8 mouse cellular contexts compared by ENCODE assay signal in genomic region chr9:70202753-70203152, GRCm38 (mm10). TPM values are rescaled to one million over a fixed set of nuclear protein-coding genes. Genes with fewer than 3 reads are reported as not detected.
A peak's percentile ranks its signal among the peaks of the same experiment; 100 is the strongest.
DNase-seq lines count a peak whose midpoint lies in the region; ATAC-seq and TF ChIP-seq lines count a peak whose summit lies in the region.

No protein-coding gene starts in this region.

- peaks cover 11% of the 10 kb centered on the region for H3K4me1 ChIP-seq in forebrain, embryonic 10.5 days
- H3K4me1 ChIP-seq in forebrain, embryonic 15.5 days, result peaks cover 3% of the 10 kb centered on the region
- H3K4me1 ChIP-seq in small intestine, adult 2 months (ENCODE audit: control insufficient read depth, insufficient read depth, insufficient read length, low read length), result peaks cover 5% of the 10 kb centered on the region; the same call in 1 of the 2 replicates

- TF ChIP-seq POLR2A in small intestine, adult 2 months (IDR thresholded peaks at IDR 0.05; ENCODE audit: low read depth, low read length), result no peak

- H3K36me3 ChIP-seq in forebrain, embryonic 10.5 days (replicated peaks), result no peaks in the 10 kb centered on the region
- no peaks in the 10 kb centered on the region for H3K36me3 ChIP-seq in forebrain, embryonic 15.5 days
- no peaks in the 10 kb centered on the region for H3K36me3 ChIP-seq in small intestine, adult 2 months (ENCODE audit: control insufficient read depth, insufficient read depth, low read length)

- 65% methylated on average over 5 of the region's 5 CpGs for WGBS in forebrain, embryonic 10.5 days
- WGBS in forebrain, embryonic 15.5 days, result 70% methylated on average over 5 of the region's 5 CpGs
- 44% methylated on average over 5 of the region's 5 CpGs for WGBS in small intestine, adult 2 months

- H3K4me2 ChIP-seq in forebrain, embryonic 15.5 days (replicated peaks), result no peak overlapping the region

- TF ChIP-seq CTCF in small intestine, adult 2 months (IDR thresholded peaks at IDR 0.05; ENCODE audit: extremely low read depth, insufficient read length, insufficient replicate concordance, low read depth, low read length), result peak; percentile 85; the same call in 1 of the 2 replicates

- DNase-seq in forebrain, embryonic 10.5 days (ENCODE audit: extremely low spot score, low spot score), result peak; percentile 60
- DNase-seq in monocyte, adult 2 months (ENCODE audit: low read depth in 1 of 2, low spot score in 2 of 2), result peak; percentile 12 to 36
- DNase-seq in c-Kit-positive CD71-positive TER-119-negative erythroid progenitor cells, embryonic 14.5 days (ENCODE audit: low read depth), result peak; percentile 22
- peak; percentile 52 to 83 for DNase-seq in kidney, postnatal 36 days
- no peak for DNase-seq in layer of hippocampus, adult 18-20 months (ENCODE audit: low spot score in 2 of 2)

- no peak overlapping the region for H3K4me3 ChIP-seq in forebrain, embryonic 10.5 days
- no peak overlapping the region for H3K4me3 ChIP-seq in forebrain, embryonic 15.5 days
- no peak overlapping the region for H3K4me3 ChIP-seq in small intestine, adult 2 months (ENCODE audit: low read depth, low read length)

- H3K9ac ChIP-seq in forebrain, embryonic 15.5 days (replicated peaks), result no peak overlapping the region

- no peaks in the 10 kb centered on the region for H3K9me3 ChIP-seq in forebrain, embryonic 10.5 days
- H3K9me3 ChIP-seq in forebrain, embryonic 15.5 days, result no peaks in the 10 kb centered on the region

- H3K27me3 ChIP-seq in forebrain, embryonic 10.5 days (ENCODE audit: poor library complexity, severe bottlenecking), result peaks cover 15% of the 10 kb centered on the region
- no peaks in the 10 kb centered on the region for H3K27me3 ChIP-seq in forebrain, embryonic 15.5 days
- no peaks in the 10 kb centered on the region for H3K27me3 ChIP-seq in small intestine, adult 2 months (ENCODE audit: control insufficient read depth, insufficient read depth, low read length)

- no peak overlapping the region for H3K27ac ChIP-seq in forebrain, embryonic 10.5 days
- no peak overlapping the region for H3K27ac ChIP-seq in forebrain, embryonic 15.5 days (replicated peaks)
- no peak overlapping the region for H3K27ac ChIP-seq in small intestine, adult 2 months (ENCODE audit: insufficient read depth, low read depth, low read length)

- ATAC-seq in forebrain, embryonic 15.5 days (replicated peaks), result no peak
- ATAC-seq in monocyte, adult 5-6 weeks (replicated peaks; ENCODE audit: insufficient number of reproducible peaks, low FRiP score, low TSS enrichment, poor library complexity, severe bottlenecking), result no peak

RNA-seq across cellular contexts. Expression of gene Myo1e, which starts 4.4 kb away (rescaled TPM):
- polyA plus RNA-seq in forebrain, embryonic 10.5 days (2016; fragmentation: Nextera tagmentation; extraction: Ambion mirVana), result 11.4 and 12.5 TPM in 2 replicates
- 5.1 and 5.9 TPM in 2 replicates for polyA plus RNA-seq in forebrain, embryonic 15.5 days (2015; fragmentation: Nextera tagmentation; extraction: Ambion mirVana)
- total RNA-seq in monocyte, adult 5-6 weeks (2017), result 14.9 to 33.2 TPM (median 17.7 TPM) in 3 replicates
- polyA plus RNA-seq in small intestine, adult 2 months (2012; rRNA removed), result 7.1 and 19.5 TPM in 2 replicates
- total RNA-seq in layer of hippocampus, adult 18-20 months (2021), result 1 to 10 TPM; 9.0 to 9.6 TPM

Comparison
In these comparisons a context has a peak if more than half of its experiments do, and no peak if none do; other contexts are left out.
1. DNase-seq: peak in forebrain, embryonic 10.5 days (single experiment), monocyte, adult 2 months (2 of 2), c-Kit-positive CD71-positive TER-119-negative erythroid progenitor cells, embryonic 14.5 days (single experiment) and kidney, postnatal 36 days (2 of 2); none in layer of hippocampus, adult 18-20 months (0 of 2).